Mouse (Mus musculus): ENCODE measurements at regions not wholly inside any gene's neighbourhood (a gene's known extent, or its start where the extent isn't known, plus 50 kb on each side); places are given as distances from the start of the nearest gene placed in this dataset.

- no peak for DNase-seq (ENCODE audit: low spot score)
These were observed 63.5 kb upstream of the Nrsn1 start for GRCm38 (mm10) chr13:25333803-25334202.
